Mouse (Mus musculus) C2C12 (cell line): Measurements from ENCODE around the gene Smg9. TPM values are rescaled to one million over a fixed set of nuclear protein-coding genes. Genes with fewer than 3 reads are reported as not detected.

ENCODE experiments used
- H3K27me3 ChIP-seq: one replicate; pipeline ENCODE4 v1.6.1; 2011; ENCODE audit not compliant: control insufficient read depth, insufficient read depth, insufficient read length
- H3K36me3 ChIP-seq: one replicate; pipeline ENCODE4 v1.6.1; 2011; ENCODE audit not compliant: control insufficient read depth, insufficient read depth
- H3K4me3 ChIP-seq: one replicate; pipeline ENCODE4 v1.5.1; 2011; ENCODE audit warnings: mild to moderate bottlenecking, control low read depth; ENCODE audit not compliant: poor library complexity, insufficient read depth, severe bottlenecking
- H3K79me2 ChIP-seq: one replicate; pipeline ENCODE4 v1.6.1; 2011; ENCODE audit not compliant: control insufficient read depth, insufficient read depth
- H3K79me3 ChIP-seq: one replicate; pipeline ENCODE4 v1.6.1; 2011; ENCODE audit warnings: low read depth, control low read depth
- H3ac ChIP-seq: one replicate; pipeline ENCODE3; 2011; ENCODE audit warnings: low read depth; ENCODE audit not compliant: control insufficient read depth, insufficient read length
- CEBPB ChIP-seq: IDR thresholded peaks from one replicate; pipeline ENCODE4 v1.6.1; 2011; ENCODE audit warnings: low read depth, mild to moderate bottlenecking, control low read depth, moderate library complexity
- CTCF ChIP-seq: IDR thresholded peaks from one replicate; pipeline ENCODE4 v1.5.1; 2011; ENCODE audit not compliant: control insufficient read depth, insufficient read depth, insufficient read length
- FOSL1 ChIP-seq: IDR thresholded peaks from one replicate; pipeline ENCODE4 v1.8.0; 2011; ENCODE audit warnings: mild to moderate bottlenecking, low read length; ENCODE audit not compliant: poor library complexity, insufficient read depth, severe bottlenecking
- MAX ChIP-seq: IDR thresholded peaks from one replicate; pipeline ENCODE4 v1.6.1; 2011; ENCODE audit warnings: mild to moderate bottlenecking, control low read depth
- MYOD1 ChIP-seq: IDR thresholded peaks from one replicate; pipeline ENCODE4 v1.6.1; 2011; ENCODE audit warnings: low read depth; ENCODE audit not compliant: control insufficient read depth, insufficient read length
- MYOG ChIP-seq: IDR thresholded peaks from one replicate; pipeline ENCODE4 v1.6.1; 2011; ENCODE audit not compliant: control insufficient read depth, insufficient read length; ENCODE audit errors: extremely low read depth
- USF1 ChIP-seq: IDR thresholded peaks from one replicate; pipeline ENCODE4 v1.6.1; 2011; ENCODE audit warnings: low read depth, mild to moderate bottlenecking, control low read depth, moderate library complexity
- polyA plus RNA-seq: library from polyadenylated mRNA; unstranded; fragments of >200 nt; fragmentation: generic; extraction: Trizol; gene quantifications from one replicate; pipeline ENCODE4 v1.2.1, GENCODE M21; 2012; ENCODE audit warnings: missing spikeins

Smg9 gene
- polyA plus RNA-seq, 1 experiment = 21.8 TPM

GRCm38 (mm10) chr7:24380370-24380769 lies 19.0 kb upstream of the Smg9 start:
- Histone ChIP-seq H3K36me3 (peaks cover 69% of the 10 kb centered on the region), H3K27me3 (no peaks in the 10 kb centered on the region), H3K79me3 (peaks cover 5% of the 10 kb centered on the region), H3K79me2 (peaks cover 20% of the 10 kb centered on the region), H3K4me3 (no peak overlapping the region), H3ac (no peak overlapping the region)
- no peak for TF ChIP-seq MAX

- Histone ChIP-seq H3ac (no peak overlapping the region), H3K4me3 (no peak overlapping the region), H3K79me2 (no peaks in the 10 kb centered on the region), H3K36me3 (peaks cover 67% of the 10 kb centered on the region), H3K79me3 (peaks cover 2% of the 10 kb centered on the region), H3K27me3 (no peaks in the 10 kb centered on the region)
- no peak for TF ChIP-seq CEBPB
- TF ChIP-seq MYOG = no peak
- TF ChIP-seq USF1 = no peak
- TF ChIP-seq MAX = no peak
- no peak for TF ChIP-seq MYOD1
- TF ChIP-seq CTCF = no peak
- no peak for TF ChIP-seq FOSL1
These were observed 16.6 kb upstream of the Smg9 start for GRCm38 (mm10) chr7:24382730-24383372.

GRCm38 (mm10) chr7:24384070-24384469 lies 15.3 kb upstream of the Smg9 start:
- Histone ChIP-seq H3K79me2 (peaks cover 5% of the 10 kb centered on the region), H3K79me3 (peaks cover 2% of the 10 kb centered on the region), H3K4me3 (no peak overlapping the region), H3K27me3 (no peaks in the 10 kb centered on the region), H3ac (no peak overlapping the region), H3K36me3 (peaks cover 55% of the 10 kb centered on the region)
- no peak for TF ChIP-seq MAX
- no peak for TF ChIP-seq FOSL1
- TF ChIP-seq CEBPB = no peak
- no peak for TF ChIP-seq MYOG
- no peak for TF ChIP-seq CTCF
- TF ChIP-seq USF1 = no peak
- TF ChIP-seq MYOD1 = no peak

GRCm38 (mm10) chr7:24384827-24385226 lies 14.6 kb upstream of the Smg9 start:
- peak; percentile 72 for TF ChIP-seq CTCF
- no peak for TF ChIP-seq FOSL1
- Histone ChIP-seq H3ac (no peak overlapping the region), H3K79me3 (peaks cover 2% of the 10 kb centered on the region), H3K4me3 (no peak overlapping the region), H3K79me2 (peaks cover 5% of the 10 kb centered on the region), H3K36me3 (peaks cover 50% of the 10 kb centered on the region), H3K27me3 (no peaks in the 10 kb centered on the region)

GRCm38 (mm10) chr7:24387059-24387556 lies 12.3 kb upstream of the Smg9 start:
- TF ChIP-seq FOSL1 = peak; percentile 89
- TF ChIP-seq CTCF = no peak
- no peak for TF ChIP-seq MYOG
- peak; percentile 46 for TF ChIP-seq MYOD1
- Histone ChIP-seq H3K79me2 (peaks cover 6% of the 10 kb centered on the region), H3K4me3 (no peak overlapping the region)

GRCm38 (mm10) chr7:24389516-24390187 lies 9.8 kb upstream of the Smg9 start:
- Histone ChIP-seq H3ac (no peak overlapping the region), H3K36me3 (peaks cover 15% of the 10 kb centered on the region), H3K79me2 (peaks cover 23% of the 10 kb centered on the region), H3K27me3 (no peaks in the 10 kb centered on the region), H3K79me3 (peaks cover 6% of the 10 kb centered on the region), H3K4me3 (no peak overlapping the region)
- TF ChIP-seq MAX (no peak), FOSL1 (no peak), USF1 (no peak), CEBPB (no peak), CTCF (no peak), MYOD1 (no peak), MYOG (no peak)

More at GRCm38 (mm10) chr7:24387059-24387556, 12.3 kb upstream of the Smg9 start:
- Histone ChIP-seq H3K27me3 (no peaks in the 10 kb centered on the region), H3ac (no peak overlapping the region), H3K36me3 (peaks cover 37% of the 10 kb centered on the region), H3K79me3 (no peaks in the 10 kb centered on the region)
